Mouse (Mus musculus) limb, embryonic 14.5 days (tissue): ENCODE data around the gene Nod1. TPM values are rescaled to one million over a fixed set of nuclear protein-coding genes. Genes with fewer than 3 reads are reported as not detected.

Source experiments
- ATAC-seq: fragments of 200-750 bp; cut with Nextera tagmentation; 2 replicates; pipeline ENCODE4 v1.8.0; 2017; ENCODE audit warnings: low read depth, moderate number of reproducible peaks, moderate TSS enrichment; ENCODE audit not compliant: low FRiP score
- DNase-seq: peaks from one replicate; pipeline ENCODE4 v3.0.0-alpha.2; 2015; ENCODE audit warnings: low spot score
- H3K27ac ChIP-seq: fragments of 300-500 bp; sonication (generic); replicated peaks from 2 replicates; pipeline ENCODE4 v1.5.1; 2014; ENCODE audit warnings: low read depth, mild to moderate bottlenecking, low read length, moderate library complexity, mixed read lengths
- H3K27me3 ChIP-seq: fragments of 300-500 bp; sonication (generic); 2 replicates; pipeline ENCODE4 v1.6.1; 2014; ENCODE audit warnings: low read length, mixed read lengths; ENCODE audit not compliant: control insufficient read depth, insufficient read depth
- H3K36me3 ChIP-seq: fragments of 300-500 bp; sonication (generic); 2 replicates; pipeline ENCODE4 v1.6.1; 2014; ENCODE audit warnings: mild to moderate bottlenecking, low read length, moderate library complexity, mixed read lengths; ENCODE audit not compliant: control insufficient read depth, insufficient read depth
- H3K4me1 ChIP-seq: fragments of 300-500 bp; sonication (generic); 2 replicates; pipeline ENCODE4 v1.6.1; 2014; ENCODE audit warnings: antibody characterized with exemption, low read length, mixed read lengths; ENCODE audit not compliant: control insufficient read depth, insufficient read depth
- H3K4me2 ChIP-seq: fragments of 300-500 bp; sonication (generic); replicated peaks from 2 replicates; pipeline ENCODE4 v1.6.1; 2014; ENCODE audit warnings: low read depth, mild to moderate bottlenecking, low read length, moderate library complexity; ENCODE audit not compliant: severe bottlenecking
- H3K4me3 ChIP-seq: fragments of 300-500 bp; sonication (generic); replicated peaks from 2 replicates; pipeline ENCODE4 v1.5.1; 2014; ENCODE audit warnings: low read length
- H3K9ac ChIP-seq: fragments of 300-500 bp; sonication (generic); 2 replicates; pipeline ENCODE4 v1.6.1; 2014; ENCODE audit warnings: mild to moderate bottlenecking, low read depth, low read length, moderate library complexity; ENCODE audit not compliant: severe bottlenecking
- H3K9me3 ChIP-seq: fragments of 300-500 bp; sonication (generic); 2 replicates; pipeline ENCODE4 v1.6.1; 2016; ENCODE audit warnings: low read length; ENCODE audit not compliant: control insufficient read depth
- POLR2A ChIP-seq: fragments of 200-500 bp; IDR thresholded peaks from 2 replicates; pipeline ENCODE4 v1.8.0; 2012; ENCODE audit warnings: inconsistent platforms, mild to moderate bottlenecking, moderate library complexity, borderline replicate concordance; ENCODE audit not compliant: insufficient read depth, insufficient read length; ENCODE audit errors: extremely low read depth
- WGBS: fragments of 180-500 bp; shearing (Covaris S2); extraction: QIAGEN DNeasy Blood & Tissue Kit; methylation state at CpG from one replicate; pipeline ENCODE4 v1.1.7; 2014; 5-methylcytosine and 5-hydroxymethylcytosine counted together
- polyA plus RNA-seq, 2 experiments: library from polyadenylated mRNA; depleted of rRNA in 1 of 2; stranded (reverse) in 1 of 2; unstranded in 1 of 2; fragments of >200 nt; fragmentation: Nextera tagmentation in 1 of 2; extraction: Ambion mirVana in 1 of 2; gene quantifications; 2 replicates each; pipeline versions ENCODE4 v1.2.1 to v1.2.3; 2012 to 2014

Nod1 gene
- polyA plus RNA-seq, 2 experiments, result 7.4 to 13.1 TPM

DNA sequence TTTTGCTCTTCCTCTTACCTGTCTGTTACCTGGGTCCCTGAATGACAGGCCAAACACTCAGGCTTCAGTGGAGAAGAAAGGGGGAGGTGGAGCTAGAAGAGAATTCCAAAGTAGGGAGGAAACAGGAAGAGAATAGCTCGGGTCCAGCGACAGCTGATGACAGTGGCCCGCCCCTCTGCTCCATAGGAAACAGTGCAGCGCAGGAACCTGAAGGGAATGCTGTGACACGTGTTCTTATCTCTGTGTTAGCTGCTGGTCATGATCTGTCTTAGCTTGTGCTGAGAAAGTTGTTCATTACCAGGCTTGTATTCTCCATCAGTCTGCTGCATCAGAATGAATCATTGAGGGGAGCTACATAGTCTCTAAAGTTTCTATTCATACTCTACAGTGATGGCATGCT, 95.6 kb downstream of the Nod1 start:
- H3K27ac ChIP-seq, result no peak overlapping the region
- no peak overlapping the region for H3K4me3 ChIP-seq
- no peaks in the 10 kb centered on the region for H3K36me3 ChIP-seq
- TF ChIP-seq POLR2A, result no peak
- no peaks in the 10 kb centered on the region for H3K9me3 ChIP-seq
- H3K4me1 ChIP-seq, result no peaks in the 10 kb centered on the region; the same call in 1 of the 2 replicates
- WGBS, result 55% methylated on average over 5 of the region's 5 CpGs
- ATAC-seq (no peak), DNase-seq (no peak)
- H3K4me2 ChIP-seq, result no peak overlapping the region
- H3K9ac ChIP-seq, result no peak overlapping the region
- H3K27me3 ChIP-seq, result no peaks in the 10 kb centered on the region

Other genes with a start within 250 kb of the Nod1 start
- 5.7 and 6.3 TPM in 2 replicates for gene Znrf2, start 155.7 kb downstream of the Nod1 start, polyA plus RNA-seq (2012; rRNA removed)
- 5.3 and 5.5 TPM in 2 replicates for gene Znrf2, start 155.7 kb downstream of the Nod1 start, polyA plus RNA-seq (2014; fragmentation: Nextera tagmentation; extraction: Ambion mirVana)
- gene Ggct, start 20.3 kb upstream of the Nod1 start, polyA plus RNA-seq (2012; rRNA removed), result 2.0 and 4.0 TPM in 2 replicates
- 9.3 and 11.4 TPM in 2 replicates for gene Ggct, start 20.3 kb upstream of the Nod1 start, polyA plus RNA-seq (2014; fragmentation: Nextera tagmentation; extraction: Ambion mirVana)
- 67.5 and 81.9 TPM in 2 replicates for gene Gars, start 65.4 kb upstream of the Nod1 start, polyA plus RNA-seq (2012; rRNA removed)
- 133 and 136 TPM in 2 replicates for gene Gars, start 65.4 kb upstream of the Nod1 start, polyA plus RNA-seq (2014; fragmentation: Nextera tagmentation; extraction: Ambion mirVana)
- gene Crhr2, start 160.4 kb upstream of the Nod1 start, polyA plus RNA-seq (2012; rRNA removed), result 0.49 and 0.50 TPM in 2 replicates
- gene Crhr2, start 160.4 kb upstream of the Nod1 start, polyA plus RNA-seq (2014; fragmentation: Nextera tagmentation; extraction: Ambion mirVana), result 0.14 and 0.35 TPM in 2 replicates
- 0.24 and 0.33 TPM in 2 replicates for gene Inmt, start 202.4 kb upstream of the Nod1 start, polyA plus RNA-seq (2012; rRNA removed)
- 0.25 and 0.52 TPM in 2 replicates for gene Inmt, start 202.4 kb upstream of the Nod1 start, polyA plus RNA-seq (2014; fragmentation: Nextera tagmentation; extraction: Ambion mirVana)
- 14.9 and 17.9 TPM in 2 replicates for gene Mindy4, start 230.8 kb upstream of the Nod1 start, polyA plus RNA-seq (2012; rRNA removed)
- gene Mindy4, start 230.8 kb upstream of the Nod1 start, polyA plus RNA-seq (2014; fragmentation: Nextera tagmentation; extraction: Ambion mirVana), result 13.2 and 18.9 TPM in 2 replicates